Mouse (Mus musculus): ENCODE results near the gene Kcnab2. TPM values are rescaled to one million over a fixed set of nuclear protein-coding genes. Genes with fewer than 3 reads are reported as not detected.
A peak's percentile ranks its signal among the peaks of the same experiment; 100 is the strongest.

Kcnab2 gene
- total and polyA plus RNA-seq, 3 experiments = 35.3 to 95.8 (median 58.3) TPM

- Histone ChIP-seq H3K27ac (ENCODE audit: insufficient read depth, low read depth) (no peak overlapping the region), H3K4me3 (replicated peaks in 1 of 3; ENCODE audit: low read depth in 2 of 3, low read length in 2 of 3, poor library complexity in 1 of 3) (no peak overlapping the region), H3K27me3 (replicated peaks) (no peaks in the 10 kb centered on the region), H3K4me1 (ENCODE audit: control insufficient read depth in 1 of 2, insufficient read depth in 2 of 2) (no peaks in the 10 kb centered on the region), H3K36me3 (replicated peaks in 1 of 2; ENCODE audit: control insufficient read depth in 1 of 2, insufficient read depth in 1 of 2, low read length in 1 of 2) (no peaks in the 10 kb centered on the region), H3K9ac (ENCODE audit: insufficient read depth, low read depth) (no peak overlapping the region), H3K4me2 (ENCODE audit: insufficient read depth, low read depth, poor library complexity, severe bottlenecking) (no peak overlapping the region), H3K79me2 (replicated peaks; ENCODE audit: control insufficient read depth, extremely low read depth, insufficient read depth, poor library complexity, severe bottlenecking) (no peaks in the 10 kb centered on the region), H3K9me3 (replicated peaks; ENCODE audit: low read length) (peaks cover 83% of the 10 kb centered on the region)
- TF ChIP-seq POLR2AphosphoS2 (IDR thresholded peaks at IDR 0.05; ENCODE audit: low read depth, low read length) = no peak
- in situ Hi-C loops (cut with MboI; ENCODE audit: low pct_ligation_motif_present, low pct_unique_long_range_greater_than_20kb, low sequenced_read_pairs) (loop anchor here (25.0 kb wide), 1 partner anchor 1449 kb away; no protein-coding TSS in a partner anchor), dilution Hi-C loops (cut with MboI; ENCODE audit: extremely low pct_ligation_motif_present, extremely low pct_unique_long_range_greater_than_20kb, low sequenced_read_pairs) (no loop called here)
- no peak for DNase-seq (ENCODE audit: extremely low read depth)
These were observed 10.4 kb upstream of the Kcnab2 start for GRCm38 (mm10) chr4:152488046-152488445.

- Histone ChIP-seq H3K4me1 (ENCODE audit: control insufficient read depth in 1 of 2, insufficient read depth in 2 of 2) (peaks cover 0 to 10% of the 10 kb centered on the region in 2 experiments; a peak in 2 of 4 replicates), H3K79me2 (replicated peaks; ENCODE audit: control insufficient read depth, extremely low read depth, insufficient read depth, poor library complexity, severe bottlenecking) (no peaks in the 10 kb centered on the region), H3K27me3 (replicated peaks) (no peaks in the 10 kb centered on the region), H3K27ac (ENCODE audit: insufficient read depth, low read depth) (no peak overlapping the region), H3K9me3 (replicated peaks; ENCODE audit: low read length) (peaks cover 86% of the 10 kb centered on the region), H3K4me2 (ENCODE audit: insufficient read depth, low read depth, poor library complexity, severe bottlenecking) (no peak overlapping the region), H3K36me3 (replicated peaks in 1 of 2; ENCODE audit: control insufficient read depth in 1 of 2, insufficient read depth in 1 of 2, low read length in 1 of 2) (no peaks in the 10 kb centered on the region), H3K4me3 (replicated peaks in 1 of 3; ENCODE audit: low read depth in 2 of 3, low read length in 2 of 3, poor library complexity in 1 of 3) (no peak overlapping the region), H3K9ac (ENCODE audit: insufficient read depth, low read depth) (no peak overlapping the region)
- in situ Hi-C loops (cut with MboI; ENCODE audit: low pct_ligation_motif_present, low pct_unique_long_range_greater_than_20kb, low sequenced_read_pairs) = loop anchor here (25.0 kb wide), 1 partner anchor 1457 kb away; no protein-coding TSS in a partner anchor
- dilution Hi-C loops (cut with MboI; ENCODE audit: extremely low pct_ligation_motif_present, extremely low pct_unique_long_range_greater_than_20kb, low sequenced_read_pairs) = no loop called here
- no peak for TF ChIP-seq RCOR1 (conservative IDR thresholded peaks at IDR 0.05; ENCODE audit: low read depth, low read length)
- no peak for TF ChIP-seq MAX (IDR thresholded peaks at IDR 0.05; ENCODE audit: low read length)
- TF ChIP-seq E2F4 (IDR thresholded peaks at IDR 0.05; ENCODE audit: insufficient replicate concordance, low read depth, low read length) = no peak
- TF ChIP-seq MYC (IDR thresholded peaks at IDR 0.05; ENCODE audit: low read depth, low read length) = no peak
- TF ChIP-seq CHD1 (IDR thresholded peaks at IDR 0.05; ENCODE audit: low read depth, low read length) = no peak
- no peak for DNase-seq (ENCODE audit: extremely low read depth)
These were observed 2.8 kb upstream of the Kcnab2 start for GRCm38 (mm10) chr4:152480426-152480825.

- H3K4me3 ChIP-seq (replicated peaks in 1 of 3; ENCODE audit: low read depth in 2 of 3, low read length in 2 of 3, poor library complexity in 1 of 3) = peak overlapping the region in 2 of 3 experiments; percentile 59 to 76
- no peak for DNase-seq (ENCODE audit: extremely low read depth)
- 0 out of 2 replicates have a peak overlapping the region, but pooled peaks have one; percentile 16 for H3K9ac ChIP-seq (ENCODE audit: insufficient read depth, low read depth)
- no peaks in the 10 kb centered on the region for H3K27me3 ChIP-seq (replicated peaks)
- dilution Hi-C loops (cut with MboI; ENCODE audit: extremely low pct_ligation_motif_present, extremely low pct_unique_long_range_greater_than_20kb, low sequenced_read_pairs) (no loop called here), in situ Hi-C loops (cut with MboI; ENCODE audit: low pct_ligation_motif_present, low pct_unique_long_range_greater_than_20kb, low sequenced_read_pairs) (loop anchor here (25.0 kb wide), 1 partner anchor 1459 kb away; no protein-coding TSS in a partner anchor)
- H3K79me2 ChIP-seq (replicated peaks; ENCODE audit: control insufficient read depth, extremely low read depth, insufficient read depth, poor library complexity, severe bottlenecking) = no peaks in the 10 kb centered on the region
- peaks cover 83% of the 10 kb centered on the region for H3K9me3 ChIP-seq (replicated peaks; ENCODE audit: low read length)
- peak overlapping the region; percentile 41 for H3K4me2 ChIP-seq (ENCODE audit: insufficient read depth, low read depth, poor library complexity, severe bottlenecking)
- H3K36me3 ChIP-seq (replicated peaks in 1 of 2; ENCODE audit: control insufficient read depth in 1 of 2, insufficient read depth in 1 of 2, low read length in 1 of 2) = no peaks in the 10 kb centered on the region
- H3K27ac ChIP-seq (ENCODE audit: insufficient read depth, low read depth) = no peak overlapping the region
- TF ChIP-seq POLR2A (IDR thresholded peaks at IDR 0.05; ENCODE audit: low read depth, low read length) (no peak), JUND (conservative IDR thresholded peaks at IDR 0.05; ENCODE audit: low read depth, low read length) (no peak), JUN (IDR thresholded peaks at IDR 0.05; ENCODE audit: insufficient read depth, low read depth, low read length) (no peak), MXI1 (IDR thresholded peaks at IDR 0.05; ENCODE audit: low read depth, low read length) (no peak), ZC3H11A (IDR thresholded peaks at IDR 0.05; ENCODE audit: low read depth, low read length) (no peak), ETS1 (conservative IDR thresholded peaks at IDR 0.05; ENCODE audit: low read depth, low read length) (no peak), MAX (IDR thresholded peaks at IDR 0.05; ENCODE audit: low read length) (no peak), PAX5 (IDR thresholded peaks at IDR 0.05; ENCODE audit: low read length) (no peak), EP300 (IDR thresholded peaks at IDR 0.05; ENCODE audit: low read length) (no peak), RAD21 (IDR thresholded peaks at IDR 0.05; ENCODE audit: low read depth, low read length) (no peak), CHD2 (IDR thresholded peaks at IDR 0.05; ENCODE audit: low read length) (no peak), MAZ (IDR thresholded peaks at IDR 0.05; ENCODE audit: low read depth, low read length) (no peak), ZNF384 (IDR thresholded peaks at IDR 0.05; ENCODE audit: low read depth, low read length) (no peak), CHD1 (IDR thresholded peaks at IDR 0.05; ENCODE audit: low read depth, low read length) (no peak), IRF4 (IDR thresholded peaks at IDR 0.05; ENCODE audit: low read depth, low read length) (no peak), BHLHE40 (IDR thresholded peaks at IDR 0.05; ENCODE audit: low read depth, low read length) (no peak), SIN3A (IDR thresholded peaks at IDR 0.05; ENCODE audit: low read length) (no peak), GABPA (IDR thresholded peaks at IDR 0.05; ENCODE audit: insufficient replicate concordance, low read depth, low read length) (no peak), SMC3 (IDR thresholded peaks at IDR 0.05; ENCODE audit: low read depth, low read length) (no peak)
- H3K4me1 ChIP-seq (ENCODE audit: control insufficient read depth in 1 of 2, insufficient read depth in 2 of 2) = peaks cover 0 to 10% of the 10 kb centered on the region in 2 experiments; a peak in 2 of 4 replicates
These were observed 525 bp upstream of the Kcnab2 start for GRCm38 (mm10) chr4:152478224-152478567.

Measured in CH12.LX (cell line).